Mouse (Mus musculus) kidney, adult 2 months (tissue): Measurements from ENCODE around the gene Tcl1b5.
"Not testable (repeated sequence)": the region's sequence is repeated elsewhere in the genome, so short reads cannot be mapped to it uniquely, and the experiment has no call there.

Experiments
- CTCF ChIP-seq: fragments of 200-500 bp; conservative IDR thresholded peaks from 2 replicates; pipeline ENCODE4 v1.5.1; 2011; ENCODE audit warnings: low read depth, mild to moderate bottlenecking, control low read depth, low read length, moderate library complexity, mixed read lengths; ENCODE audit not compliant: insufficient read depth, insufficient read length
- POLR2A ChIP-seq: fragments of 200-500 bp; IDR thresholded peaks from one replicate; pipeline ENCODE4 v1.6.1; 2011; ENCODE audit warnings: low read depth, low read length, control low read depth

DNA sequence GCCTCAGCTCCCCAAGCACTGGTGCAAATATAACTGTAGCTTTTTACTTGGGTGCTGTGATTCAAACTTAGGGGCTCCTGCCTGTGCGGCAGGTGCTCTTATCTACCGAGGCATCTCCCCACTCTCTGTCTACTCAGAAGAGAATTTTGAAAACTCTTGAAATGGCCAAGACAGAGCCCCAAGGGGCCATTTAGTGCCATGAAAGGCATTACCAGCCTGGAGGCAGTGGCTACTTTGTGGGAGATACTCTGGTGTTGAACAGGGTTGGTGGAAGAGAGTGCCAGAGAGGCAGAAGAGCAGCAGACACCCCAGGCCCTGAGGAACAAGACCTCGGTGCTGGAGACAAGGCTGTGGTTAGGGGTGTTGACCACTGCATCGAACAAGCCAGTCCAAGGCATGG lies 41.3 kb upstream of the Tcl1b5 start:
- not testable (repeated sequence) for TF ChIP-seq CTCF, POLR2A
